Mouse (Mus musculus) limb, embryonic 13.5 days (tissue): ENCODE data around the gene Golga4. TPM values are rescaled to one million over a fixed set of nuclear protein-coding genes. Genes with fewer than 3 reads are reported as not detected.

ENCODE experiments used
- ATAC-seq: fragments of 200-750 bp; cut with Nextera tagmentation; 2 replicates; pipeline ENCODE4 v1.8.0; 2017; ENCODE audit warnings: low read depth, moderate number of reproducible peaks, moderate TSS enrichment; ENCODE audit not compliant: low FRiP score
- H3K27ac ChIP-seq: fragments of 300-500 bp; sonication (generic); 2 replicates; pipeline ENCODE4 v1.5.1; 2015; ENCODE audit warnings: inconsistent platforms, mild to moderate bottlenecking, moderate library complexity
- H3K27me3 ChIP-seq: fragments of 300-500 bp; sonication (generic); 2 replicates; pipeline ENCODE4 v1.6.1; 2015; ENCODE audit warnings: mild to moderate bottlenecking, inconsistent platforms
- H3K36me3 ChIP-seq: fragments of 300-500 bp; sonication (generic); 2 replicates; pipeline ENCODE4 v1.6.1; 2015; ENCODE audit warnings: inconsistent platforms, mild to moderate bottlenecking, moderate library complexity
- H3K4me1 ChIP-seq: fragments of 300-500 bp; sonication (generic); 2 replicates; pipeline ENCODE4 v1.6.1; 2015; ENCODE audit warnings: inconsistent platforms
- H3K4me2 ChIP-seq: fragments of 300-500 bp; sonication (generic); replicated peaks from 2 replicates; pipeline ENCODE4 v1.6.1; 2015; ENCODE audit warnings: inconsistent platforms, mild to moderate bottlenecking, moderate library complexity
- H3K4me3 ChIP-seq: fragments of 300-500 bp; sonication (generic); 2 replicates; pipeline ENCODE4 v1.5.1; 2015; ENCODE audit warnings: moderate library complexity, mild to moderate bottlenecking, inconsistent platforms
- H3K9ac ChIP-seq: fragments of 300-500 bp; sonication (generic); 2 replicates; pipeline ENCODE4 v1.6.1; 2015; ENCODE audit warnings: mild to moderate bottlenecking, inconsistent platforms
- H3K9me3 ChIP-seq: fragments of 300-500 bp; sonication (generic); 2 replicates; pipeline ENCODE4 v1.6.1; 2016; ENCODE audit warnings: inconsistent platforms
- WGBS: fragments of 180-500 bp; shearing (Covaris S2); methylation state at CpG from one replicate; pipeline ENCODE4 v1.1.7; 2015; 5-methylcytosine and 5-hydroxymethylcytosine counted together
- polyA plus RNA-seq: library from polyadenylated mRNA; unstranded; fragments of >200 nt; fragmentation: Nextera tagmentation; extraction: Ambion mirVana; gene quantifications from 2 replicates; pipeline ENCODE4 v1.2.1, GENCODE M21; 2015

Golga4 gene
- polyA plus RNA-seq, 1 experiment from 2014 or later: 56.0 TPM

DNA sequence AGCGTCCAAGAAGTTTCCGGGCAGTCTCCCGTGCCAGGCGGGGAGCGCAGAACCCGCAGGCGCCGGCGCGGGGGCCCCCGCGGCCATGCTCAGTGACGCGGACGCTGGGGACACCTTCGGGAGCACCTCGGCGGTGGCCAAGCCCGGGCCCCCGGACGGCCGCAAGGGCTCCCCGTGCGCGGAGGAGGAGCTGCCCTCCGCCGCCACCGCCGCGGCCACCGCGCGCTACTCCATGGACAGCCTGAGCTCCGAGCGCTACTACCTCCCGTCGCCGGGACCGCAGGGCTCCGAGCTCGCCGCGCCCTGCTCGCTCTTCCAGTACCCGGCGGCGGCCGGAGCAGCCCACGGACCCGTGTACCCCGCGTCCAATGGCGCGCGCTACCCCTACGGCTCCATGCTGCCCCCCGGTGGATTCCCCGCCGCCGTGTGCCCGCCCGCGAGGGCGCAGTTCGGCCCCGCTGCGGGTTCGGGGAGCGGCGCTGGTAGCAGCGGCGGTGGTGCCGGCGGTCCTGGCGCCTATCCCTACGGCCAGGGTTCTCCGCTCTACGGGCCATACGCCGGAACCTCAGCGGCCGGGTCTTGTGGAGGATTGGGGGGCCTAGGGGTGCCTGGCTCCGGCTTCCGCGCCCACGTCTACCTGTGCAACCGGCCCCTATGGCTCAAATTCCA, 27.1 kb upstream of the Golga4 start:
- peak overlapping the region; percentile 74 for H3K4me2 ChIP-seq
- no peaks in the 10 kb centered on the region for H3K36me3 ChIP-seq
- H3K4me1 ChIP-seq: peaks cover 35% of the 10 kb centered on the region
- peak; percentile 78 for ATAC-seq
- no peak overlapping the region for H3K27ac ChIP-seq
- under 1% methylated on average over 59 of the region's 87 CpGs for WGBS
- peak overlapping the region; percentile 48 for H3K4me3 ChIP-seq
- peaks cover 95% of the 10 kb centered on the region for H3K27me3 ChIP-seq
- no peaks in the 10 kb centered on the region for H3K9me3 ChIP-seq
- peak overlapping the region; percentile 45; the same call in 1 of the 2 replicates for H3K9ac ChIP-seq

DNA sequence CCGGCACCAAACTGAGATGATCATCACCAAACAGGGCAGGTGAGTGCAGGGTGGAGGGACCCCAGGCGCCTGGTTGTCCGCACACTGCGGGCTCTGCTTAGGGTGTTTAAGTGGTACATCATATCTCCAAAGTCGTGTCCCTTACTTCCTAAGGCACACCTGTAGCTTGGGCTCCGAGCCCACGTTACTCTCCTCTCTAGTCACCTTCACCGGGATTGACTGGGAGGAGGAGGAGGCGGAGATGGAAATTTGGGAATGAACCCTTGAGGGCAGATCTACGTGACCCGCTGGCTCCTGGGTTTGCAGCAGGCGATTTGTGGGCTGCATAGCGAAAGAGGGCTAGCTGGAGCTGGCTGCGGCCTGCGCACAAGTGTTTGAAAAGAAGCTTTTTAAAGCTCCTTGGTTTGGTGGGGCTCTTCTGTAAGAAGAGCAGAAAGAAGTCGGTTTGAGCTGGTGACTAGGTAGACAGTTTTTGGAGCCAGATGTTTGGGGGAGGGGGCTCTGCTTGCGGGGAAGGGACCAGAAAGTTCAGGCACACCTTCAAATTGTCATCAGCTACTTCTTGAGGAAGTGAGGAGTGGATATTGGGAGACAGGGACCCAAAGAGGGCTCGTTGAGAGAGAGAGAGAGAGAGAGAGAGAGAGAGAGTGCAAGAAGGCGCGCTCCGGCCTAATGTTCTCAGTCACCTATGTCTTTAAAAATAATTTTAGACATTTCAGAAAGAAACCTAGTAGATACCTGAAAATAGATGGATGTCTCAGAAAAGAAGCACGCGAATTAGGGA, 26.4 kb upstream of the Golga4 start:
- Histone ChIP-seq H3K4me2 (peak overlapping the region; percentile 74), H3K27me3 (peaks cover 97% of the 10 kb centered on the region), H3K4me3 (peak overlapping the region; percentile 48), H3K9me3 (no peaks in the 10 kb centered on the region), H3K9ac (no peak overlapping the region), H3K27ac (no peak overlapping the region), H3K4me1 (peaks cover 35% of the 10 kb centered on the region), H3K36me3 (no peaks in the 10 kb centered on the region)
- no peak for ATAC-seq
- WGBS: 4% methylated on average over 23 of the region's 23 CpGs

DNA sequence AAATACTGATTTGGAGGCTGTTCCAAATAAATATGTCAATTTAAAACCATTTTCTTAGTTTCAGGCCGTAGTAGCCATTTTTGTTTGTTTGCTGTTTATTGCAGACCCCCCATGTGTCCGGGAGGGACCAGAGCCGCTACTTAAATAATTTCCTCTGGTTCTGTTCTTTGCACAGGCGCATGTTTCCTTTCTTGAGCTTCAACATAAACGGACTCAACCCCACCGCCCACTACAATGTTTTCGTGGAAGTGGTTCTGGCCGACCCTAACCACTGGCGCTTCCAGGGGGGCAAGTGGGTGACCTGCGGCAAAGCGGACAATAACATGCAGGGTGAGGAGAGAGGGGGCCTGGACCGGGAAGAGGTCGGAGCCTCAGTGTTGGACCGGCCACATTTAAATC, 25.8 kb upstream of the Golga4 start:
- no peaks in the 10 kb centered on the region for H3K36me3 ChIP-seq
- WGBS: 3% methylated on average over 14 of the region's 14 CpGs
- H3K4me1 ChIP-seq: peaks cover 35% of the 10 kb centered on the region
- H3K27me3 ChIP-seq: peaks cover 97% of the 10 kb centered on the region
- H3K4me3 ChIP-seq: peak overlapping the region; percentile 5; the same call in 1 of the 2 replicates
- H3K27ac ChIP-seq: no peak overlapping the region
- no peak overlapping the region for H3K9ac ChIP-seq
- H3K4me2 ChIP-seq: no peak overlapping the region
- no peak for ATAC-seq
- no peaks in the 10 kb centered on the region for H3K9me3 ChIP-seq

DNA sequence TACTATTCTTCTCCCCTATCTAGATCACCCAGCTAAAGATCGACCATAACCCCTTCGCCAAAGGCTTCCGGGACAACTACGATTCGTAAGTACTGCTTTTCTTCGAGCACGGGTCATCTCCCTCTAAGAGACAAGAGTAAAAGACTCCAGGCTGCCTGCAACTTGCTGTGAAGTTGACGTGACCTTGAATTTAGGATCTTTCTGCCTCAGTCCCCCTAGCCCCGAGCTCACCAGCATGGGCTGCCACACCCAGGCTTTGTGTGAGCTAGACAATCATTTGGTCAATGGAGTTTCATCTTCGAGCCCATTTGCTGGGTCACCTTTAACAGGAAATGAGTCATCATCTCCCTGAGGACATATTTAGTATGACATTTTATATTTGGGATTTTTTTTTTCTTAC, 23.9 kb upstream of the Golga4 start:
- no peak for ATAC-seq
- H3K27ac ChIP-seq: no peak overlapping the region
- WGBS: 82% methylated on average over 10 of the region's 10 CpGs

DNA sequence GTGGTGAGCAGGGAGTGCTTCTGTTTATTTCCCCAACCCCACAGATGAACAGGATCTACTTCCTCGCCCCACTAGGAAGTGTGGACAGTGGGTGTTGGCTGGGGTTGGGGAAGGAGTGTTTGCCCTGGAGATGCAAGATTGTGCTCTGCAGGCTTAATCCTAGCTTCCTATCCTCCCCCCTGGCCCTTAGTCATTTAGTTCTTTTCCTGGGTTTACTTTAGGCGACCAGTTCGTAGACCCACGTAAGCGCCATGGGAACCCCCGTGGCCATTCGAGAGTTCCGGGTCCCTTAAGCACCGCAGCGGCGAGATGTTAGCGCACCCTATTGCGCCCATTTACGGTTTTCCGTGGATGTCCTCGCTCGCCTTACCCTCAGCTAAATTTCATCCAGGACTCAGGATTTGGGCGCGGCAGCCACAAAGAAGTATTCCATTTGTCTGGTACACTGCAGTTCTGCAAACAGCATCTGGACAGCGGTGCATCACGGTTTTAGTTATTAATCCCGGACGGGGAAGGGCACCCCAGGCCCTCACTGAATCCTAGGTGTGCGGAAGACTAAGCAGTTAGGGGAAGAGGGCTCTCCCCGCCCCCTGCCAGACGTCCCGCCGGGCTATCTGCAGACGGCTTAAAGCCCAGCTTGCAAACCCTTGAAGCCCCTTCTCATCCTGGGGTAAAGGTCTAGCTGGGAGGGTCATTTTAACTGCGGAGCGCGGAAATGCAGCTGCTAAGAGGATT, 19.5 kb upstream of the Golga4 start:
- no peaks in the 10 kb centered on the region for H3K9me3 ChIP-seq
- no peak for ATAC-seq
- peak overlapping the region; percentile 36 for H3K4me3 ChIP-seq
- peaks cover 27% of the 10 kb centered on the region for H3K4me1 ChIP-seq
- no peak overlapping the region for H3K9ac ChIP-seq
- H3K4me2 ChIP-seq: peak overlapping the region; percentile 65
- H3K36me3 ChIP-seq: no peaks in the 10 kb centered on the region
- no peak overlapping the region for H3K27ac ChIP-seq
- 1% methylated on average over 32 of the region's 32 CpGs for WGBS
- H3K27me3 ChIP-seq: peaks cover 91% of the 10 kb centered on the region

More for the DNA sequence above, 23.9 kb upstream of the Golga4 start:
- H3K27me3 ChIP-seq: peaks cover 99% of the 10 kb centered on the region
- no peaks in the 10 kb centered on the region for H3K36me3 ChIP-seq
- no peak overlapping the region for H3K9ac ChIP-seq
- H3K4me1 ChIP-seq: peaks cover 33% of the 10 kb centered on the region
- no peaks in the 10 kb centered on the region for H3K9me3 ChIP-seq
- H3K4me2 ChIP-seq: no peak overlapping the region
- H3K4me3 ChIP-seq: no peak overlapping the region

DNA sequence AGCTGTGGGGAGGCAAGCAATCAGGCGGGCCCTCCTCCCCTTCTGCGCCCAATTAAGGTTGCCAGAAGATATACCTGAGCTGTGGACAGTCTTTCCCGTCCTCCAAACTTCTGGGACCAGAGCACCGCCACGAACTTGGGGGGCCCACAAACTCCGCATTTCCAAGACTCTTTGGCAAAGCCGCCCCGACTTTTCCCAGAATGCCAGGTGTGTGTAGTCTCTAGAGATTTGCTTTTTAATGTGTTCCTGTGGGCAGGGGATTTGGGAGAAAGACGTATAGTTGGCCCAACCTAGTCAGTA, 19.0 kb upstream of the Golga4 start:
- no peak for ATAC-seq
- Histone ChIP-seq H3K27me3 (peaks cover 90% of the 10 kb centered on the region), H3K27ac (no peak overlapping the region), H3K4me3 (peak overlapping the region; percentile 36; the same call in 1 of the 2 replicates), H3K4me1 (peaks cover 27% of the 10 kb centered on the region), H3K36me3 (no peaks in the 10 kb centered on the region), H3K9me3 (no peaks in the 10 kb centered on the region), H3K4me2 (peak overlapping the region; percentile 65), H3K9ac (no peak overlapping the region)
- 0% methylated on average over 9 of the region's 9 CpGs for WGBS

DNA sequence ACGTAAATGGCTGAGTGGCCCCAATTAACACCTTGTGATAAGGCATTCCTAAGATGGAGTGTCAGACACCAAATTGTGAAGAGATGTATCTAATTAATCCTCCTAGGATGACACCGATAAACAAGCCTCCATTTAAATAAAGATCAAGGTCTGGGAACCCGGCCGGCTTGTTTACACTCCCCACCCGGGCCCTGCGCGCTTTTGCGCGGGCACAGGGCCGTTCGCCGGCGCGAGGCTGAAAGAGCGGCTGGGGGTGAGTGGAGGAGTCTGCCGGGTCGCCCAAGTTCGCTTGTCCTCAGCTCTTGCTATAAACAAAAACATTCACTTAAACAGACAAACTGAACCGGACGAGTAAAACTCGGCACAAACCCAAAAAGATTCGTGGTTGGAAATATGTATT, 18.4 kb upstream of the Golga4 start:
- WGBS: under 1% methylated on average over 22 of the region's 22 CpGs
- Histone ChIP-seq H3K4me2 (peak overlapping the region; percentile 65), H3K9me3 (no peaks in the 10 kb centered on the region), H3K27me3 (peaks cover 84% of the 10 kb centered on the region), H3K27ac (no peak overlapping the region), H3K4me1 (peaks cover 27% of the 10 kb centered on the region), H3K4me3 (peak overlapping the region; percentile 36), H3K9ac (no peak overlapping the region), H3K36me3 (no peaks in the 10 kb centered on the region)
- no peak for ATAC-seq

DNA sequence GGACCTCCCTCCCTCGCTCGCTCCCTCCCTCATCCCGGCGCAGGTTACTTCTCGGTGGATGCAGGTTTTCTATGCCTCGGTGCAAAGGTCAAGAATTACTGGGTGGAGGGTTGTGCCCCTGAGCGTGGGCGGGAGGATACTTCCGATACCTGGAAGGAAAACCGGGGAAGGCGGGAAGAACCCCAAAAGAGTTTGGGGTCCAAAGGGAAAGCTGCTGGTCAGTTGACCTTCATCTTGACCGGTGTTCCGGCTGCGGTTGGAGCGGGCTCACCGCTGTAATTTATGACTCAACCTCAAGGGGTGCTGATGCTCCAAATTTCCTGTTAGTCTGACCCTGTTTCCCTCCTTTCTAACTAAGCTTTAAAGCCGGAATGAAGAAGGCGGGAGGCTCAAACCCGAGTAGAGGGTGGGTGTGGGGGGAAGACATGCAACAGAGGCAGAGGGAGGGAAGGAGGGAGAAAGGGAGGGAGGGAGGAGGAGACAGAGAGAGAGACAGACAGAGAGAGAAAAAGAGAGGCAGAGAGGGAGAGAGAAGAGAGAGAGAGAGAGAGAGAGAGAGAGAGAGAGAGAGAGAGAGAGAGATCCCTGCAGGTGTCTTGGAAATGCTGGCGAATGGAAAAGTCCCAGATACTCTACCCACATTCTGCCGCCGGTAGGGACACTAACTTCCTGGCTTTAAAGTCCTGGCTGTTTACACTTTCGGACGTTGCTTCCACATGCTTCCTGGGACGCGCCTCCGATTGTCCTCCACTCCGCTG, 17.8 kb upstream of the Golga4 start:
- under 1% methylated on average over 28 of the region's 28 CpGs for WGBS
- no peak for ATAC-seq
- H3K9me3 ChIP-seq: no peaks in the 10 kb centered on the region
- peak overlapping the region; percentile 36 for H3K4me3 ChIP-seq
- H3K27ac ChIP-seq: no peak overlapping the region
- H3K4me1 ChIP-seq: peaks cover 27% of the 10 kb centered on the region
- H3K27me3 ChIP-seq: peaks cover 78% of the 10 kb centered on the region
- H3K9ac ChIP-seq: no peak overlapping the region
- no peaks in the 10 kb centered on the region for H3K36me3 ChIP-seq
- peak overlapping the region; percentile 65 for H3K4me2 ChIP-seq

DNA sequence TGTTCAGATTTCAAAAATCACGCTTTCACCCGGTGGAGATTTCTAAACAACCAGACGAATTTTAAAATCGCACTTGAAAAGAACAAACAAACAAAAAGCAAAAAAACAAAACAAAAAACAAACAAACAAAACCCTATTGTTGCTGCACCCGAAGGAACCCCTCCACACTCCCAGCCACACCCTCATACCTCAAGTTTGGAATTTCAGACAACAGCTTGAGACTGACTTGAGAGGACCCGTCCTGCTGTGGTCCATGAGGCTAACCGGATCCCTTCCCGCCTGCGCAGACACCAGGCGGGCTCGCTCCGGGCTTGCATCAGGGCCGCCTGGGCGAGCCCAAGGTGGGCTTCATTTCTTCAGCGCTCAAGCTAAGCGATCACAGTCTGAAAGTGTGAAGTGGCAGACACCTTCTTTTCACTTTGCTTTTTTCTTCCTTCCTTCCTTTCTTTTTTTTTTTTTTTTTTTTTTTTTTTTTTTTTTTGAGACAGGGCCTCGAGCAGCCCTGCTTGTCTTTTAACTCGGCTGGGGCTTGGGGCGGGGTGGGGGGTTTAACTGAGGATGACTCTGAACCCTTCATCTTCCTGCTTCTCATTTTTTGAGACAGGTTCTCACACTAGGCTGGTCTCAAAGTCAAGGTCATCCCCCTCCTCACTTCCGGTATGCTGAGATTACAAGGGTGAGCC, 17.0 kb upstream of the Golga4 start:
- ATAC-seq: no peak
- Histone ChIP-seq H3K27me3 (peaks cover 71% of the 10 kb centered on the region), H3K4me1 (peaks cover 27% of the 10 kb centered on the region), H3K9ac (no peak overlapping the region), H3K9me3 (peaks cover under 1% of the 10 kb centered on the region; the same call in 1 of the 2 replicates), H3K4me2 (peak overlapping the region; percentile 65), H3K36me3 (no peaks in the 10 kb centered on the region), H3K27ac (no peak overlapping the region), H3K4me3 (peak overlapping the region; percentile 36)
- WGBS: 2% methylated on average over 20 of the region's 20 CpGs

DNA sequence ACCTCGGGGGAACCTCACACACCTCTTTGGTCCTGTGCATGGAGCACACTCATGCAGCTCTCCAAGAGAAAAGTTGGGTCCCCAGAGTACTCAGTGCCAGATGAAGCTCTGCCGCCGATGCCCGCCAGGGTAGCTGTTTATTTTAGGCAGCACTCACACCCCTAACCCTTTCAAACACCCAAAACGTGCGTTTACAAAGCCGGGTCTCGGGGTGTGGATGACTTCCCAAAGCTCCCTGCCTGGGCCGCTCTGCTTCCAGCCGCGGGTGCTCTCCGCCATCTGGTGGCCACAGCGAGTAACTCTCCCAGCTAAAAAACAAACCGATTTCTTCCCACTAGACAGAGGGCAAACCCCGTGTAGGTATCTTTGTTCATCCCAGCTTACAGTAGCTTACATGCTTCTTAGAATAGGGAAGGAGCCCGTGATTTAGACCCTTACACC, 16.5 kb upstream of the Golga4 start:
- H3K27me3 ChIP-seq: peaks cover 65% of the 10 kb centered on the region

DNA sequence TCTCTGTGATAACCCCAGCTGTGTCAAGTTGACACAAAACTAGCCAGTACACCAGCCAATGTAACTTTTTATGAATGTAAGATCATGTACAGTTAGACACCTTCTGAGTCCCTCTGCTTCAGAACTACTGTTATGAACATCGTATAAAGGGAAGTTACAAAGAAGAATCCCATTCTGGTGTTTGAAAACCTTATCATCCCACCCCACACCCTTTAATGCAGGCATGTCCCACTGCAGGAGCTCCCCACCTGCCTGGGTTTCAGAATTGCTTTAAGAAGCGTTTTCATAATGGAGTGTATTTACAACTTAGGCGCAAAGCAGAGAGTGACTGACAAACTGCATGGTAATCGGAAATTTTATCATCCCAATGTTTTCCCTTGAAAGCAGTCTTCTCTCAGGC, 14.9 kb upstream of the Golga4 start:
- Histone ChIP-seq H3K27ac (no peak overlapping the region), H3K27me3 (peaks cover 49% of the 10 kb centered on the region), H3K4me1 (peaks cover 27% of the 10 kb centered on the region), H3K4me2 (no peak overlapping the region), H3K9ac (no peak overlapping the region), H3K4me3 (no peak overlapping the region), H3K9me3 (peaks cover 2% of the 10 kb centered on the region; the same call in 1 of the 2 replicates), H3K36me3 (no peaks in the 10 kb centered on the region)
- ATAC-seq: no peak
- 81% methylated on average over 4 of the region's 4 CpGs for WGBS

More for the DNA sequence above, 16.5 kb upstream of the Golga4 start:
- ATAC-seq: peak; percentile 73
- H3K4me2 ChIP-seq: peak overlapping the region; percentile 65
- peaks cover 27% of the 10 kb centered on the region for H3K4me1 ChIP-seq
- no peak overlapping the region for H3K27ac ChIP-seq
- no peaks in the 10 kb centered on the region for H3K36me3 ChIP-seq
- peaks cover 2% of the 10 kb centered on the region; the same call in 1 of the 2 replicates for H3K9me3 ChIP-seq
- WGBS: under 1% methylated on average over 16 of the region's 16 CpGs
- H3K4me3 ChIP-seq: peak overlapping the region; percentile 36
- H3K9ac ChIP-seq: no peak overlapping the region
